Comparison of ENCODE assay signal across 1 mouse cellular context in genomic region chr17:70966126-70966525, GRCm38 (mm10).
TF ChIP-seq lines count a peak whose summit lies in the region.

No protein-coding gene starts in this region.

TF ChIP-seq in MEL, 35 proteins besides CTCF, POLR2A, EP300 and RAD21 (continued from another document):
- no peak for TF ChIP-seq MAX (IDR thresholded peaks at IDR 0.05; ENCODE audit: low read length)
- no peak for TF ChIP-seq MXI1 (IDR thresholded peaks at IDR 0.05; ENCODE audit: low read depth, low read length)
